Mouse (Mus musculus) kidney, adult 9 months (tissue): ENCODE data around the gene Gm2001.
"Not testable (repeated sequence)": the region's sequence is repeated elsewhere in the genome, so short reads cannot be mapped to it uniquely, and the experiment has no call there.

Experiments
- DNase-seq: peaks from one replicate; pipeline ENCODE4 v3.0.0; 2022

The Gm2001 gene

DNA sequence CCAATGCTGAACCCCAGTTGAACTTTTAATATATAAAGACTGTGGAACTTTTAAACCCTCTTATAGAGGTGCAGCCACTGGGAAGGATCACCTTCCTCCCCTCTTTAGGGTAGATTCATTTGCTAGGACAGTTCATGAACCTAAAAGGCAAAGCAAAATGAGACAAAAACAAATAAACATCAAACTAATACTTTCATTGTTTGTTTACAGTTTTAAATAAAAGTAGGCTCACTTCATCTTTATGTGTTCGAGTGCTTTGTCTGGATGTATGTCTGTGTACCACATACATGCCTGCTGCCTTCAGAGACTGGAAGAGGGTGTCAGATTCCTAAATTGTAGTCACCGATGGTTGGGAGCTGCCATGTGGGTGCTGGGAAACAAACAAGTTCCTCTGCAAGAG lies at the start of gene Gm2001:
TSS of gene Gm2001 (minus strand) at position 101 of the 400 bp plus-strand sequence.
- not testable (repeated sequence) for DNase-seq

DNA sequence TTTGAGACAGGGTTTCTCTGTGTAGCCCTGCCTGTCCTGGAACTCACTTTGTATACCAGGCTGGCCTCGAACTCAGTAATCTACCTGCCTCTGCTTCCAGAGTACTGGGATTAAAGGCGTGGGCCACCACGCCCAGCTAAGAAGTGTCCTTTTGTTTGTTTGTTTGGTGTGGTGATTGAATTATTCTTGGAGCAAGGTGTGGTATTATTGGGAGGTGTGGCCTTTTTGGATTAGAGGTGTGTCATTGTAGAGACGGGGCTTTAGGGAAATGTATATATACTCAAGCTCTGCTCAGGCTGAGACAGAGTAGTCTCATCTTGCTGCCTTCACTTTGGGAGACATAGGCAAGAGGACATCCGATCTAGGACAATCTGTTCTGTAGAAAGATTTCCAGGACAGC lies 31.6 kb upstream of the Gm2001 start, which contains the start of gene Gm2016:
TSS of gene Gm2016 (plus strand) at position 301 of the 400 bp plus-strand sequence.
- not testable (repeated sequence) for DNase-seq

DNA sequence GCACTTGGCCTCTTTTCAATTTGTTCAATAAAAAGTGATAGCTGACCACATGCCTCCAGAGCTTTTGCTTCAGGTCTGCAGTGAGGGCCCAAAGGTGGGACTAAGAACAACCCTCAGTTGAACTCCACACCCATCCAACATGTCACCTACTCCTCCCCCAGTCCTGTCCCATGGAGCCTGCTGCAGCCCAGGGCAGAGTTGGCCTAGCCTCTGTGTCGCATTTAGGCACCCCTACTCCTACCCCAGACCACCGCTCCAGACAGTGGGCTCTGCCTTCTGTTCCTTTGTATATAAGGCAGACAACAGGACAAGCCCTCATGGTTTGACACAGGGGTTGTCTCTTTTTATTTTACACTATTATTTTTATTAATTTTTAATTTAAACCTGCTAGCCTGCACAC lies 21.9 kb upstream of the Gm2001 start:
- DNase-seq = not testable (repeated sequence)

DNA sequence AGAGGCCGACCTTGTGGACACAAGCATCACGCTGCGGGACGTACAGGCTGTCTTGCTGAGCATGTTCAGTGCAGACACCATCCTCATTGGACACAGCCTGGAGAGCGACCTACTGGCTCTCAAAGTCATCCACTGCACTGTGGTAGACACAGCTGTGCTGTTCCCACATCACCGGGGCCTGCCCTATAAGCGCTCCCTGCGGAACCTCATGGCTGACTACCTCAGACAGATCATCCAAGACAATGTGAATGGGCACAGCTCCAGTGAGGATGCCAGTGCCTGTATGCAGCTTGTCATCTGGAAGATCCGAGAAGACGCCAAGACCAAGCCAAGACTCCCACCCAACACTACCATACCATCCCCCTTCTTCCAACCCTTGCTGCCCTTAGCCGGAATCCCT lies 21.5 kb upstream of the Gm2001 start:
- DNase-seq = not testable (repeated sequence)

DNA sequence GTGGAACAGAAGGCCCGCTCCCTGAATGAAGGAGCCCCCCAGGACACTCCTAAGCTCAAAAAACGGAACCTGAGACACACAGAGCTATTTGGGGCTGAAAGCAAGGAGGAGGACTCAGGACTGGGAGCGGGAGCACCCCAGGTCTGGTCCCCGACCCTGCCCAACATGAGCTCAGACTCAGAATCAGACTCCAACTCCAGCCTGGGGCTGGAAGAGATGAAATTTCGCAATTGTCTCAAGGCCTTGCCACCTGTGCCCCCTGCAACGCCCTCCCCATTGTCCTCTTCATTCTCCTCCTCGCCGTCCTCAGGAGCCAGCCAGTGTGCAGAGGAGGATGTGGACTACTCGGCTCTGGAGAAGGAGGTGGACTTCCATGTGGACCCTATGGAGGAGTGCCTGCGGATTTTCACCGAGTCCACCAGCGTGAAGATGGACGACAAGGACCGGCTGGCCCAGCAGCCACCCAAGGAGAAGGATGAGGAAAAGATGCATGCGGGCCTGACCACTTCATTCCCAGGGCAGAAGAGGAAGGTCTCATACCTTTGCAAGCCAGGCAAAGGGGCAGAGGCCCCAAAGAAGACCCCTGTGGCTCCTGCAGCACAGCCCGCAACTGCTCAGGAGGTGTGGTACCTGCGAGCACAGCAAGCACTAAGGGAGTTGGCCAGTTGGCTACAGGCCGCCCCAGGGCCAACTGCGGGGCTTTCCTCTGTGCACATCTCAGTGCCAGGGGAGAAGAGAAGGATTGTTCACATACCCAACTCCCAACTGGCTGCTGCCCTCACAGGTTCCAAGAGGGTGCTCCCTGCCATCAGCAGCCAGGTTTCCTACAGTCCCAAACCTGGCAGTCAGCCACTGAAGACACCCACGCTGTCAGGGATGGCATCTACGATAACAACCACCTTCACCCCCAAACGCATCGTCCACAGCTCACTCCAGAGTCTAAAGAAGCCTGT lies 19.9 kb upstream of the Gm2001 start:
- DNase-seq = not testable (repeated sequence)

DNA sequence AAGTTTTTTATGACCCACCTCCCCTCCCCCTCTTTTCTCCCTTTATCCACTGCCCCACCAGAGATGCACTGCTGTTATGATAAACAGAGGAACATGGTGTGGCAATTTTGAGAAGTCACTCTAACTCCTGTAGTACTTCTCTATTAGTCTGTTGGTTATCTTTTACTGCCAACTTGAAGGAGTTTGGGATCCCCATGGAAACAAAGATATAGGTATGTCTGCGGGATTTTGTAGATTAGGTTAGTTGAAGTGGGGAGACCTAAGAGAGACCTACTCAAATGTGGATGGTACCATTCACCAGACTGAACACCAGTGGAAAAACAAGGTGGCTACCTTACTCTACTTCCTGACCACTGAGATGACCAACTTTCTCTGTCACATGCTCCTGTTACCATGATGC lies 13.9 kb upstream of the Gm2001 start:
- DNase-seq = not testable (repeated sequence)

DNA sequence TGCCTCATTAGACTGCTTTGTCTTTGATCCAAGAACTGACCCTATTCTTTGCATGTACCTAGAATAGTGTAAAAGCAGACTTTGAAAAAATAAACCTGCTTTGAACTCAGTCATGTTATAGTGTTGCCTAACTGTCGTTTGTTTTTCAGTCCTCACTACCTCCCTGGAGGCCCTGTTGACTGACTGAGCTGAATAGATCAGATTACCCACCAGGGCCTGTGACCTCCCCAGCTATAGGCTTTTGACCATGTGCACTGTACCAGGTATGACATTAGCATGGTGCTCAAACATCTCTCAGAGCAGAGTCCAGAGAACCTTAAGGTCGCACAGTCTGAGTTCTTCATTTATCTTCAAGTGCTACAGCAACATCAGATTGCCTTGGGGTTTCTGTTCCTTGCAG lies 8.5 kb upstream of the Gm2001 start:
- DNase-seq = not testable (repeated sequence)

DNA sequence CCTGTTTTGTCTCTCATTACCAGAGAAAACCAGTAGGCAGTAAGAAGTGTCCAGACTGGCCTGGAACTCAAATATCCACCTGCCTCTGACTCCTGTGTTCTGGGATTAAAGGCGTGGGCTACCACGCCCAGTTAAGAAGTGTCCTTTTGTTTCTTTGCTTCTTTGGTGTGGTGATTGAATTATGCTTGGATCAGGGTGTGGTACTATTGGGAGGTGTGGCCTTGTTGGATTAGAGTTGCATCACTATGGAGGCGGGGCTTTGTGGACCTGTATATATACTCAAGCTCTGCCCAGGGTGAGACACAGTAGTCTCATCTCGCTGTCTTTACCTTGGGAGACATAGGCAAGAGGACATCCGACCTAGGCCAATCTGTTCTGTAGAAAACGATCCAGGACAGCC lies 25.9 kb downstream of the Gm2001 start, which contains the start of gene BB287469:
TSS of gene BB287469 (plus strand) at position 301 of the 400 bp plus-strand sequence.
- not testable (repeated sequence) for DNase-seq

DNA sequence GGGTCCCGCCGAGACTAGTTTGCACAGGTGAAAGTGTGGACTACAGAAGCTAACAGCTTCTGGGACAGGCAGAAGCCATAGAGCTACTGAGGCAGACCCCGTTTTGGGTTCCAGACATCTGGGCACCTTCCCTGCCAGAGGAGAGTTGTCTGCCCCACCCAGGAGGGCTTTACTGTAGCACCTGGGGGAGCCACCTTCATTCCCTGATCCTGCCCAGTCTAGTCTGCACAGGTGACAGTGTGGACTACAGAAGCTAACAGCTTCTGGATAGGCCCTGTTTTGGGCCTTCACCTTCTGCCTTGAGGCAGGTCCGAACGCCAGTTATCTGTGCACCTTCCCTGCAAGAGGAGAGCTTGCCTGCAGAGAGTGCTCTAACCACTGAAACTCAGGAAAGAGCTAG lies 44.2 kb downstream of the Gm2001 start:
- DNase-seq = not testable (repeated sequence)

DNA sequence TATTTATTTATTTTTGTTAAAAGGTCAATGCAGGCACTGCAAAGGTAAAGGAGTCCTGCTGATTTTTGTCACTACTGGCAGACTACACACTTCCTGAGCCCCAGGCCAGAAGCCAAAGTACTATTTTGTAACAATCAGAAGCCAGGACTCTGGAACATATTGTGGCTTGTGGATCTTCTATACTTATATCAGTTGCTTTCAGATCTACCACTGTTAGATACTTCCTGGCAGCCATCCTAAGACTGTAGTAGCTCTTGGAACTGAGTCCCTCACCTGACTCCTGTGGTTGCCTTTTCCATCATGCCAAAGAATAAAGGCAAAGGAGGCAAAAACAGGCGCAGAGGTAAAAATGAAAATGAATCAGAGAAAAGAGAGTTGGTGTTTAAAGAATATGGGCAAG lies 46.9 kb downstream of the Gm2001 start, which contains the start of gene Gm21936:
TSS of gene Gm21936 (plus strand) at position 301 of the 400 bp plus-strand sequence.
- not testable (repeated sequence) for DNase-seq
